Mouse (Mus musculus) testis, adult 2 months (tissue): Measurements from ENCODE around the gene Celsr2. TPM values are rescaled to one million over a fixed set of nuclear protein-coding genes. Genes with fewer than 3 reads are reported as not detected.
A peak's percentile ranks its signal among the peaks of the same experiment; 100 is the strongest.

ENCODE experiments used
- H3K27ac ChIP-seq: fragments of 200-500 bp; 2 replicates; pipeline ENCODE4 v1.5.1; 2012; ENCODE audit warnings: low read depth, low read length; ENCODE audit not compliant: control insufficient read depth, insufficient read depth
- H3K27me3 ChIP-seq: fragments of 200-500 bp; 2 replicates; pipeline ENCODE4 v1.6.1; 2012; ENCODE audit warnings: mild to moderate bottlenecking, low read length, moderate library complexity; ENCODE audit not compliant: control insufficient read depth, insufficient read depth
- H3K36me3 ChIP-seq: fragments of 200-500 bp; 2 replicates; pipeline ENCODE4 v1.6.1; 2012; ENCODE audit warnings: mild to moderate bottlenecking, low read length; ENCODE audit not compliant: control insufficient read depth, insufficient read depth
- H3K4me1 ChIP-seq: fragments of 200-500 bp; 2 replicates; pipeline ENCODE4 v1.6.1; 2012; ENCODE audit warnings: low read length; ENCODE audit not compliant: control insufficient read depth, insufficient read depth
- H3K4me3 ChIP-seq: fragments of 200-500 bp; 2 replicates; pipeline ENCODE4 v1.5.1; 2012; ENCODE audit warnings: low read depth, mild to moderate bottlenecking, low read length, moderate library complexity, mixed read lengths; ENCODE audit not compliant: control insufficient read depth
- CTCF ChIP-seq: fragments of 200-500 bp; IDR thresholded peaks from 2 replicates; pipeline ENCODE4 v1.5.1; 2012; ENCODE audit warnings: low read depth, mild to moderate bottlenecking, inconsistent platforms, low read length, moderate library complexity; ENCODE audit not compliant: control insufficient read depth, insufficient read depth, insufficient replicate concordance
- POLR2A ChIP-seq: fragments of 200-500 bp; IDR thresholded peaks from 2 replicates; pipeline ENCODE4 v1.6.1; 2012; ENCODE audit warnings: low read depth, mild to moderate bottlenecking, inconsistent platforms, low read length, moderate library complexity; ENCODE audit not compliant: control insufficient read depth
- polyA plus RNA-seq: library from polyadenylated mRNA; depleted of rRNA; stranded (reverse); fragments of >200 nt; gene quantifications from 2 replicates; pipeline ENCODE4 v1.2.3, GENCODE M21; 2012

The Celsr2 gene
- polyA plus RNA-seq, 1 experiment = 17.7 TPM

DNA sequence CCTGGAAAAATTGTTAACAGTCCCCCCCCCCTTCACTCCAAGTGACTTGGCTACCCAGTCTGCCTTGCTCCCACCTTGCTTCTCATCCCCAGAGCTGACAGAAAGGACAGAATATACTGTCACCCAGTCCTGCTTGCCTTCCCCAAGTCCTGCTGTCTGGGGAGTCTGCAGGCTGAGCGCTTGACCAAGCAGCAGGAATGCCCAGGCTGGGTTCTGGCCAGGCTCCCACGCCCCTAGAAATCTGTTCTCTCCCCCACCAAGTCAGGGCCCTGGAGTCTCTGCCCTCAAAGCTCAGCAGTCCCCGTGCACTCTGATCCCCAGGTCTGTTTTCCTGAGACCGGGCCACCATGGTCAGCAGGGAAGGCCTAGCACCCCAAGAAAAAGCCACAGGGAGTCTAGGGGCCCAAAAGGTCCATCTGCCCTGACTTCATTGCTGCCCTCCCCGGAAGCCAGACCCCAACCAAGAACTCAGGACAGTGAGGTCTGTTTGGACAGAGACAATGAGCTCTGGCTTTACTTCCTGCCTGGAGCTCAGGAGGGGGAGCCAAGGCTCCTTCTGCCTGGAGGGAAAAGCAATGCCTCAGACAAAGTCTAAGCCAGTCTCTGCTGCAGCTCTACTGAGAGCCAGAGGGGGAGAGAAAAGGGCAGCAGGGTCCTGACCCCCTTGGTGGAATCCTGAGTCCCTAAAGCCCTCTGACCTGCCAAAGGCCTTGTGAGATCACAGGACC lies 4.2 kb downstream of the Celsr2 start:
- Histone ChIP-seq H3K27me3 (no peaks in the 10 kb centered on the region), H3K4me3 (no peak overlapping the region), H3K36me3 (no peaks in the 10 kb centered on the region), H3K27ac (no peak overlapping the region), H3K4me1 (peaks cover 27% of the 10 kb centered on the region)
- TF ChIP-seq POLR2A = no peak
- no peak for TF ChIP-seq CTCF

DNA sequence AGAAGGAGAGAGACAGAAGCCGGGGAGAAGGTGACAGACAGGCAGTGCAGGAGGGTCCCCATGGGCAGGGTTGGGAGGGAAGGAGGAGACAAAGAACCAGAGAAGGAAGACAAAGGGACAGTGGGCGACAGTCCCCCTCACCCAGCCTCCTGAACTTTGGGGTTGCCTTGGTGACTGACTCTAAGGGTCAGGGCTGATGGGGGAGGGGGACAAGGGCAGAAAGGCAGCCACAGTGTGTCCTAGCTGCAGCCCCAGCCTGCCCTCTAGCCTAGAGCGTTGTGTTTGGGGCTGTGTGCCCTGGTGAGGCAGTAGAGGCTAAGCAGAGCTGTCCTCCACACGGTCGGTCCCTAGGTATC lies 5.0 kb downstream of the Celsr2 start:
- Histone ChIP-seq H3K36me3 (no peaks in the 10 kb centered on the region), H3K27ac (no peak overlapping the region), H3K4me1 (peaks cover 23% of the 10 kb centered on the region), H3K27me3 (no peaks in the 10 kb centered on the region), H3K4me3 (no peak overlapping the region)
- no peak for TF ChIP-seq CTCF
- TF ChIP-seq POLR2A = no peak

DNA sequence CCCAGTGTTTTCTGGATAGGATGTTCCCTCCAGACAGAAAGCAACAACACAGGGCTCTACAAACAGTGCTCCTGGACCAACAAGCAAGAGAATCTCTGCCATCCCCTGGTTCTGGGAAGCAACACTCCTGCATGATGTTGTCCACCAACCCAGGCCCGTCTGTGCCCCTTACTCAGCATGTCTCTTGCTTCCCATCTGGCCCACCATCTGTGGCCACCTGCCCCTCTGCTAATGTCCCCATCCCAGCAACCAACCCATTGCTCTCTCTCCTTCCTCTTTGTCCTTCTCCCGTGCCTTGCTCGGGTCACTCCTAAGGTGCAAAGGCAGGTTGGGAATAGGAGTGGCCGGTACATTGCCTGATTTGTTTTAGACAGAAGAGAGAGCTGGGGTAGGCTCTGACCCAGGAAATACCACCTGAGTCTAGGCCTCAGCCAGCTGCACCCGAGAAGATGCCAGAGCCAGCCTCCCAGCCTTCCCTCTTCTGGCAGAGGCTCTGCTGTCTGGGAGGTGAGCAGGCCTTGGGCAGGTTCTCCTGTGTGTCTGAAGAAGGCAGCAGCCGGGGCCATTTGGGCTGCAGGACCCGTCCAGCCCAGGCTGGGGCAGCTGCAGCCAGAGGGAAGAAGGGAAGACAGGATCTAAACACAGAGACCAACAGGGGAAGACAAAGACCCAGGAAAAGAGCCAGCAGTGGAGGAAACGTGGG lies 5.5 kb downstream of the Celsr2 start:
- no peak overlapping the region for H3K27ac ChIP-seq
- H3K4me3 ChIP-seq = no peak overlapping the region
- H3K4me1 ChIP-seq = peaks cover 20% of the 10 kb centered on the region
- H3K36me3 ChIP-seq = no peaks in the 10 kb centered on the region
- TF ChIP-seq CTCF = no peak
- TF ChIP-seq POLR2A = no peak
- no peaks in the 10 kb centered on the region for H3K27me3 ChIP-seq

DNA sequence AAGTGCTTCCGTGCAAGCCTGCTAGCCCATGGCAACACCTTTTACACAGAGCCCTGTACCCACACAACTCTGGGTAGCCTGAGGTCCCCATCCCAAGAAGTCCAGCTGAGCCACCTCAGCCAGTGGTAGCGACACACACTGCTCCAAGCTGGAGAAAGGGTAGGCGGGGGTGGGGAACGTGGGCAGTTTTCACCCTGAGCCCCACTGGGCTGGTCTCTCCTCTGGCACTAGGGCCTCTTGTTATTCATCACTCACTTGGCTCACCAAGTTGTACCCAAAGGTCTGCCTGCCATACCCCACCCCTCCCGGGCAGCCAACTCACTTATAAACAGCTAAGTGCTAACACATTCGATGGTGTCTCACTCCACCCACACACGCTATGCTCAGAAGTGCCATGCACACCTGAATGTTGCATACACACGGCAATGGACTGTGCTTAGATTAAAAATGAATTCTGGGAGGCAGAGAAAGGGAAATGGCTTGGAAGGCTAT lies 6.8 kb downstream of the Celsr2 start:
- H3K36me3 ChIP-seq = no peaks in the 10 kb centered on the region
- no peak for TF ChIP-seq CTCF
- TF ChIP-seq POLR2A = no peak
- H3K4me1 ChIP-seq = peaks cover 13% of the 10 kb centered on the region
- H3K27ac ChIP-seq = no peak overlapping the region
- no peak overlapping the region for H3K4me3 ChIP-seq
- no peaks in the 10 kb centered on the region for H3K27me3 ChIP-seq

DNA sequence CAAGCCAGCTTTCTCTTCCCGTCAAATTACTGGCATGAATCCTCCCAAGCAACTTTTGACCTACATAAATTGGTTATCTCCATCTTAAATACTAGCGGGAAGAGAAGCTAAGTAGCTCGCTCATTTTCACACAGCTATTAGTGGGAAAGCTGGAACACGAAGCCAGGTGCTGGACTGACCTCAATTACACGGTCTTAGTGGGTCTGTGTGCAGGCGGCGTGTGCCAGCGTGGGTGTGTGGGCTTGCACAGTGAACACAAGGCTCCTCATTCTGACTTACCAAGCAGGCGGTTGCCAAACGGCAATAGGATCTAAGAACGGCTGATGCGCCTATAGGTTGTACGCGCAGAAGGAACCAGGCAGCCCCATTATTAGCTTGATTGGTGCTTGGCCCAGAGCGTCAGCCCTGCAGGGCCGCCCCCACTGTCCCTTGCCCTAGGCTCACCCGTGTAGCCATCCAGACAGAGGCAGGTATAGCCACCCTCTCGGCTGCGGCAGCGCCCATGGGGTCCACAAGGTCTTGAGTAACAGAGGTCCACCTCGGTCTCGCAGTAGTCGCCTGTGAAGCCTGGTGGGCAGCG lies 9.0 kb downstream of the Celsr2 start:
- peak overlapping the region; percentile 68 for H3K4me3 ChIP-seq
- no peak for TF ChIP-seq CTCF
- 0 out of 2 replicates have a peak, but pooled peaks have one; percentile 0 for TF ChIP-seq POLR2A
- no peak overlapping the region for H3K27ac ChIP-seq
- H3K27me3 ChIP-seq = no peaks in the 10 kb centered on the region
- H3K36me3 ChIP-seq = no peaks in the 10 kb centered on the region
- peaks cover 13% of the 10 kb centered on the region for H3K4me1 ChIP-seq

DNA sequence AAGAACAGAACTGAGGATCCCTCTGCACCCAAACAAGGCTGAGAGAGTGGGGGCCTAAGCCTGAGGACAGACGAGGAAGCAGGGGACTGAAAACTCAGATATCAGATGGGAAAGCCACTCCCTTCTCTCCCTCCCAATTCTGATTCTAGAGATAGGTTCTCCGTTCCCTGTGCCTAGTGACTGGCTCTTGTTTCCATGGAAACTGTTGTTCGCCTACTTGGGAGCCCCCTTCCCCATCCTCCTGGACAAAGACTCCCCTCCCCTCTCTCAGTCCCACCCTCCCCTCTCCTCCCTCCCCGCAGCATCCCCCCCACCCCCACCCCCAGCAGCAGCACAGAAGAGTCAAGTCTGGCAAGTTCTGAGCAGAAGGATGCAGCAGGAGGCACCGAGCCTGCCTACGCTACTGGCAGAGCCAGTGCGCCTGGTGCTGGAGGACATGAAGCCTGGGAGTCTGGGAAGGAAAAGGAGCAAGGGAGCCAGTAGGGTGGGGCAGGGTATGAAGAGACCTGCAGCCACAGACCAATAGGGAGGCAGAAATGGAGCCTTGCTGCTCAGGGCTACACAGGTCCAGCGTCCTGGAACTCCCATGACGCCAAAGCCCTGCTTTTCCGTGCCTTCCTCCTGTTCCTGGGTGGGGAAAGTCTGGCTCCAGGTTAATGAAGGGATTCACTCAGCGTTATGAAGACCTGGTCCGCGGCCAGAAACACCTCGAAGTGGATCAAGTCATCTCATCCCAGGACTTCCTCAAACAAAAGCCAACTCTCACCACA lies 9.6 kb downstream of the Celsr2 start:
- Histone ChIP-seq H3K27me3 (no peaks in the 10 kb centered on the region), H3K36me3 (no peaks in the 10 kb centered on the region), H3K4me3 (peak overlapping the region; percentile 68), H3K27ac (no peak overlapping the region), H3K4me1 (peaks cover 13% of the 10 kb centered on the region)
- TF ChIP-seq POLR2A (no peak), CTCF (no peak)

DNA sequence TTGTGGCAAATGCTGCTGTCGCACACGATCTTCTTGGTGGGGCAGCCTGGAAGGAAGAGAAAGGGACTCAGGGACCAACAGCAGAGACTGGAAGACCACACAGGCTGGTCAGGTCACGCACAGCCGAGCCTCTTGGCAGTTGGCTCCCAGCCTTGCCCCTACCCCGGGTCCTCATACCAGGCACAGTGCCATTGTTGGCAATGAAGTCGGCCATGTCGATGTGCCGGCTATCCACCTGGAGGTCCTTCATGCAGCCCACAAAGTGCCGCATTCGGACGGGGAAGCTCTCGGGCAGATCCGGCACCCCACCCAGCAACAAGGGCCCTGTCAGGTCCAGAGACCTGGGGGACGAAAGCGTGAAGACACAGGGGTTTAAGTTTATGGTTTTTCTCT lies 12.8 kb downstream of the Celsr2 start:
- H3K36me3 ChIP-seq = no peaks in the 10 kb centered on the region
- H3K4me1 ChIP-seq = peaks cover 13% of the 10 kb centered on the region
- no peak overlapping the region for H3K4me3 ChIP-seq
- H3K27ac ChIP-seq = no peak overlapping the region
- no peak for TF ChIP-seq POLR2A
- no peak for TF ChIP-seq CTCF
- no peaks in the 10 kb centered on the region for H3K27me3 ChIP-seq
